Mouse (Mus musculus) right cerebral cortex, postnatal 4 days (tissue): ENCODE measurements around the gene Sdc4.

Experiments
- DNase-seq: peaks from one replicate; pipeline ENCODE4 v3.0.0-alpha.2; 2022

Sdc4 gene

DNA sequence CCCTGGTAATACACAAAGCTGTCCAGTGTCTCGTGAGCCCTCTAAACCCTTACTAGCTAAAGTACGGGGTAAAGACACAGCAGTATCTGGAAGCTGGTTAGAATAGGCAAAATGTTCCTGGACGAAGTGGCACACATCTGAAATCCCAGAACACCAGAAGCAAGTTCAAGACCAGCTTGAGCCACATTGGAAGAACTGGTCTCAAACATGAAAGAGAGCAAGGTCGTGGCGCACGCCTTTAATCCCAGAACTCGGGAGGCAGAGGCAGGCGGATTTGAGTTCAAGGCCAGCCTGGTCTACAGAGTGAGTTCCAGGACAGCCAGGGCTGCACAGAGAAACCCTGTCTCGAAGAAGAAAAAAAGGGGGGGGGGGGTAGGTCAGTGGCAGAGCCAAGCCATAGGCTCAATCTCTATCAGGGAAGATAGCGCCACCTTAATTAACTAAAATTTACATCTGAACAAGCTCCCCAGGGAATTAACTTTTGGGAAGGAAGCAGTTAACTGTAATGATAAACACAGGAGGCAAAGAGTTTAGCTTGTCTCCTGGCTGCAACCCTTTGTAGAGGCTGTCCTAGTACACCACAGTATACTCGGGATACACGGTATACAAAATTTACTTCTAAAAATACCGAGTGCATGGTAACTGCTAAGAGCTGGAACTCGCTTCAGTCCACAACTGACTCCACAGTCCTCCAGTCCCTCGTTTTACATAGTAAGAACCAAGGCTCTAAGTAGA, 13.6 kb downstream of the Sdc4 start:
- DNase-seq, result no peak

DNA sequence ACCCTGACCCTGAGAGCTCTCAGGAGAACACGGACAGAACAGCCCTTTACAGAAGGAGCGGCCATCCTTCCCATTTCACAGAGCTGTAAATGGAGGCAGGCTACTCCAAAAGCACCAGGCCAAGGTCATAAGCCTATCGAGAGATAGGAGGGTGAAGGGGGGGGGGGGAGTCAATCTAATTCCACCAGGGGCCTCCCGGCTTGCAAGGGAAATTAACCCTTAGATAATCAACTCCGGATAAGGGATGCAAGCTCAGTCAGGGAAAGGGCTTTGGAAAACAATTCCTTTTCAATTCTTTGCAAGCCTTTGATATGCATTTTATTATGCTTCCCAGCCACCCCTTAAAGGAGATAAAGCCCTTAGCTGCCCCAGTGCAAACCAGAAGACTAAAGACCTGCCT, 15.2 kb downstream of the Sdc4 start:
- DNase-seq, result no peak

DNA sequence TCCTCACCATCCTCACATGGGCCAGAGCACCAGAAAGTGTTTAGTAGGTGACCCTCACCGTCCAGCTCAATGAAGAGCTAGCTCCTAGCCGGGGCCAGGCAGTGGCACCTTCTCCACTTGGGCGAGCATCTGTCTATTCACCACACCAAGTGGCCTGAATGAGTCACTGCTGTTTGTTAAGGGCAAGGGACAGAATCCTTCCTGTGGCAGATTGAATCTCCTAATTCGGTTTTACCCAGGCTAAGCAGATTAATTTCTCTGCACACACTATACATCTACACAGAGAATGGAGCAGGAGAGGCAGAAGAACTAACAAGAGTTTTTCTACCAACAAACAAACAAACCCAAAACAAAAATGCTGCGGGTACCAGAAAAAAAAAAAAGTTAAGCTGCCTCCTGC, 16.7 kb downstream of the Sdc4 start:
- no peak for DNase-seq

DNA sequence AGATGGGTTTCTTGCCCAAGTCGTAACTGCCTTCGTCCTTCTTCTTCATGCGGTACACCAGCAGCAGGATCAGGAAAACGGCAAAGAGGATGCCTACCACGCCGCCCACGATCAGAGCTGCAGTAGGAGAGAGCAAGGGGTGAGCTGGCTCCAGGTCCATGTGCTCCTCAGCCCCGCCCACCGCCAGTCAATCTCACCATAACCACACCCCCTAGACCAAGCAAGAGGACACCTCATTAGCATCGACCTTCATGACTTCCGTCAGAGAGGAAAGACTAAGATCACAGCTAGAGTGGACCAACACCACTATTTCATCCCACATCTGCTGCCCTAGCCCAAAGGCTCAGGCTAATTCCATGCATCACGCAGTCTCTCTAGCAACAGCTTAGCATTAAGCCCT, 17.6 kb downstream of the Sdc4 start:
- DNase-seq, result no peak

DNA sequence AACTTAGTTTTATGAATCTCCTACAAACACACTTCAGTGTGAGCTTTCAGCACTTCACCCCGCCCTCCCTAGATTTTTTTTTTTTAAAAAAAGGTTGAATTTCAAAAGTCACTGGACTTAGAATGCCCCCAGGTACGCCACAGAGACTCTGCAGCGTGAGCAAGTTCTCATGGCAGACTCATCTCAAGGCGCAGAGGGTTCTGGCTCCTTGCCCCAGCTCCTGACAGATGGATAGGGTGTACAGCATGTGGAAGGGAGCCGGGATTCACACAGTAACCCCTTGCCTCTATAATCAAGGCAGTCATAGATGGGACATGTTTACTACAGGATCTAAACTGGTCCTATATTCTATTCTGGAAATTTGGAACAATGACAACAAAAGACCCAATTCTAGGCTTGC, 18.3 kb downstream of the Sdc4 start:
- DNase-seq, result no peak

DNA sequence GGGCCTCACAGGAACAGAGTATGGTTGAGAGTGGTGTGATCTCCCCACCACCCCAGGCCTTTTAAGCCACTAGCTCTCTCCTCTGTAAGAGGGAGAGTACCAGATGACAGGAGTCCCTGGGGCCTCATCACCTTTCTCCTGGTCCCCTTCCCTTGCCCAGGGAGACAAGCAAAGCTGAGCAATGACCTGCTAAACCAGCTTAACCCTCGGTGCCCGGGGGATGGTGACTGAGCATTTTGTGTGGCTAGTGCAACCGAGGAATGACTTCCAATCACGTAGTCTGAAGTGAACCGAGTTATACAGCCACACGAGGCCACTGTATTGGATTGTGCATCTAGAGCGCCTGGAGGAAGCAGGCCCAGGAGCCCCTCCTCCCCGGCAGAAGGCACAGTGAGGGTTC, 19.3 kb downstream of the Sdc4 start:
- DNase-seq, result no peak

DNA sequence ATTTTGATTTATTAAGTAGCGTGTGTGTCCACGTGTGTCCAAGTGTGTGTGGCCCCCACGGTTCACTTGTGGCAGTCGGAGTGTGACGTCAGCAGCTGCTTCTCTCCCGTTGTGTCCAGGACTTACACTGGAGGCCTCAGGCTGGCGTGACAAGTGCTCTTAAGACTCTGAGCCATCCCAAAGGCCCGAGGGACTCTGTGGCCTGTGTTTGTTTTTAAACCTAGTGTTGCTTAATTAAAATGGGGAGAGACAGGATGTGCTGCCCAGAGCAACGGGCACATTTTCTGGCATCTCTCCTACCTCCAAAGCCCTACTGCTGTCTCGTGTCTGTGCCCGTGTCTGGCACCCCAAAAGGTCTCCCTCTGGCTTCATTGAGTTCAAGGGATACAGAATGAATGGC, 20.2 kb downstream of the Sdc4 start:
- no peak for DNase-seq

DNA sequence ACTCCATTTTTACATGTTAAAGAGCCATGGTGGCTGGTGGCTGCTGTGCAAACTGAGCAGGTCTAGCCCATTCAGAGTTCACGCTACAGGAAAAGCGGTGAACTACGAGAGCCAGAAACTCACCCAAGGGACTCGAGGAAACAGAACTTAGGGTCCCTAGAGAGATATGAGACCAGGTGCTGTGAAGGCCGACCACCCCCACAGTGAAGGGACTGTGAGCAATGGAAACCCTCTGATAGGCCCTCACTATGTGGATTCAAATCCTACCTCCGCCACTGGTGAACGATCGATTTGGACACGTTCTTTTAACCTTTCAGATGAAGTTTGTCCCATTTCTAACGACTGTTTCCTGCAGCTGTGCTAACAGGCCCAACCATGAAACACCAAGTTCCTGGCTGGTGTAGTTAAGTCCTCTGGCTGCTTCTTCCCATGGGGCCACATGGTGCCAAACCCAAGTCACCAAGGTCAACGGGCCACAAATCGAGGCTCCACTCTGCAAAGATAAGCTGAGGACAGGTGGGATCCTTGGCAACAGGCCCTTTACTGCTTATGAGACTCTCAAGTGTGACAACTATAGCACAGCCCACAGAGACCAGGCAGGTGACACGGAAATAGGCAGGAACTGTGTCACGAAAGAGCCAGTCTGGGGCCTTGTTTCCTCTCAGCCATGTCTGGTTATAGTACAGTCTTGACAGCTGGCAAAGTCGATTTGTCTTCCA, 20.9 kb downstream of the Sdc4 start:
- no peak for DNase-seq

DNA sequence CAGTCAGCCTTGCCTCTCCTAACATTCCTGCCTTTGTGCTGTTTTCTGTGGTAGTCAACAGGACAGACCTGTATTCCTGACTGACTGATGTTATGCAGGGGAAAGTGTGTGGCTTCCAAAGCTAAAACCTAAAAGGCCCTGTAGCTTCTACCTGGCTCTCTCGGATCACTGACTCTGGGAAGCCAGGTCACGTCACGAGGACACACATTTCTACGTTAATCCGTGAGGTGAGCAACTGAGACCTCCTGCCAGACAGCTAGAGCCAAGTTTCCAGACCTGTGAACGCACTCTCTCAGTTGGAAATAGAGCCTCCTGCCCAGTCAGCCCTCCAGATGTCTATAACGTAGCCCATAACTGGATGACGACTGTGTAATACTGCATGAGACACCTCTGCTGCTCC, 21.7 kb downstream of the Sdc4 start:
- DNase-seq, result no peak

DNA sequence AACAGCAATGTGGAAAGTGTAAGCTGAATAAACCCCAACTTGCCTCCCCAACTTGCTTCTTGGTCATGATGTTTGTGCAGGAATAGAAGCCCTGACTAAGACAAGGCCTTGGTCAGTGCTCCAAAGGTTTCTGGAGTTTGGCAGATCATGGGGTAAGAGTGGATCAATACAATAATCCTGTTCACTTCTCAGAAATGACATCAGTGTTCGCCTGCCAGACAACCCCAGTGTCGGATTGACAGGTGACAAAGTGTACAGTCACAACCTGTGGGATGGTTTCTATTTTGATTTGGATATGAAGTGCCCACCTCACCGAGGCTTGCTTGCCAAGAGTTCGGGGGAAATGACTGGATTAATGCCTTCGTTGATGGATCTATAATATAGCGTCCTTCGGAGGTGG, 22.4 kb downstream of the Sdc4 start:
- no peak for DNase-seq

DNA sequence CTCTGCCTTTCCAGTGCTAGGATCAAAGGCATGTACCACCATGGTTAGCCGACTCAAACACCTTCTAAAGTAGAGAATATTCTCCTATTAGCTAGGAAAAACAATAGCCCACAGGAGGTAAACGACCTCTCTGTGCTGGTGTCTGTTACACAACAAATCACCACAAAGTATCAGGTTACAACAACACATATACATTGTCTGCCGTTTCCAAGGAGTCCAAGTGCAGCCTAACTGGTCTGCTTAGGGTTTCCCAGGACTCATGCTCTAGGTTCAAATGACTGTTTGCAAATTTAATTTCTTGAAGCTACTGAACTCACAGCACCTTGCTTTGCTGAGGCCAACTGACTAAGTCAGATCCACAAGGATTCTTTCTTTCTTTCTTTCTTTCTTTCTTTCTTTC, 24.2 kb downstream of the Sdc4 start:
- no peak for DNase-seq

DNA sequence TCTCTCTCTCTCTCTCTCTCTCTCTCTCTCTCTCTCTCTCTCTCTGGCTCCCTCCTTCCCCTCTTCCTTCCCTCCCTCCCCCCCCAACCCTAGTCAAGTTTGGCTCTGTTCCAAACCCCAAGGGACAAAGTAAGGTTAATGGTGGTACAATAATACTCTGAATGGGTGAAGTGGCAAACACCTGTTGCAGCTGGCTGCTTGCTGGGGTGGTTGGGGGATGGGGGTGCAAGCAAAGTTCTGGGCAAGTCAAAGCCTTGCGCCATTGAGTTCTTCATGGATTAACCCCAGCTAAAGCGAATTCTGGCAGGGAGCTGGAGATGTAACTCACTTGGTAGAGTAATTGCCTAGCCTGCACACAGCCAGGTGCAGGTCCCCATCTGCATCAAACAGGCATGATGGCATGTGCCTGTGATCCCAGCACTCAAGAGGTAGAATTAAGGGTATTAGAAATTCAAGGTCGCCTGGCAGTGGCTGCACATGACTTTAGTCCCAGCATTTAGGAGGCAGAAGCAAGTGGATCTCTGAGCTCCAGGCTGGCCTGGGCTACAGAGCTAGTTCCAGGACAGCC, 25.3 kb downstream of the Sdc4 start:
- DNase-seq, result no peak

DNA sequence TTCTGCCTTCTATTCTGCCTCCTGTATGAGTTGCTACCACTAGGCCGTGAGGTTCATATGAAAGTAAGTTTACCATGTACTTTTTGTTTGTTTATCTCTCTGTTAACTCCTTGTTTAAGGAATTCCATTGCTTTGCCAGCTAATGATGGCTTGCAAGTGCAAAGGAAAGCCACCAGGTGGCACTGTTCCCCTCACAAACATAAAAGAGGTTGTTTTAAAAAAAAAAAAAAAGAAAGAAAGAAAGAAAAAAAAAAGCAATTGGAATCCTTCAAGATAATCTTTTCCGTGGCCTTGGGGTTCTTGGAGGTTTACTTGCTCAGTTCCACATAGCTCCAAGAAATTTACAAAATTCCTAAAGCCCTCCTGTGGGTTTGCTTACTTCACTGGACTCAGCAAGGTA, 26.5 kb downstream of the Sdc4 start:
- peak; percentile 61 for DNase-seq

DNA sequence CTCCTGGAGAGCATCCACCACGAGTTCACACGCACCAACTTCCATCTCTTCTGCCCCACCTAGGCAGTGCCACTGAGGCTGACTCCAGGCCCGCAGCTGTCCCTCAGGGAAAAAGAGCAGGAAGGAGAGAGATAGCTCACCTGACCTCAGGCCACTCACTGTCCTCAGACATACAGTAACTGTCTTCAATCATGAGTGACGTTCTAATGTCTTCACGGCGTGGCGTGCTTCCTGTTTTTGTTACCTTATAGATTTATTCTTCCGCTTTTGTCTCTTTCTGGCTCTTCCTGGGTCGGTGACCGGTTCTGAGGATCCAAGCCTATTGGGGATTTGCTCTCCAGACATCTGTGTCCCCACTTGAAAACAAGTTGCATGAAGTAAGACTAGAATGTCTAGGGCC, 29.1 kb downstream of the Sdc4 start:
- DNase-seq, result no peak

DNA sequence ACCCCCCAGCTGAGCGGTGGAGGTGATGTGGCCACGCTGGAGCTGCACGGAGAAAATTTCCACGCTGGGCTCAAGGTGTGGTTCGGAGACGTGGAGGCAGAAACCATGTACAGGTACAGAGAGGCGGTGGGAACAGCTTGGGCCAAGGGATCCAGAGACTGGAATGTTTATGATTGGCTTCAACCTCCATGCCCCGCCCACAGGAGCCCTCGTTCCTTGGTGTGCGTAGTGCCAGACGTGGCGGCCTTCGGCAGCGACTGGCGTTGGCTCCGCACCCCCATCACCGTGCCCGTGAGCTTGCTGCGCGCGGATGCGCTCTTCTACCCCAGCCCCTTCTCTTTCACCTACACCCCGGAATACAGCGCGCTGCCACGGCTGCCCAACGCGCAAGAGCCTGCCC, 29.5 kb downstream of the Sdc4 start:
- DNase-seq, result no peak

DNA sequence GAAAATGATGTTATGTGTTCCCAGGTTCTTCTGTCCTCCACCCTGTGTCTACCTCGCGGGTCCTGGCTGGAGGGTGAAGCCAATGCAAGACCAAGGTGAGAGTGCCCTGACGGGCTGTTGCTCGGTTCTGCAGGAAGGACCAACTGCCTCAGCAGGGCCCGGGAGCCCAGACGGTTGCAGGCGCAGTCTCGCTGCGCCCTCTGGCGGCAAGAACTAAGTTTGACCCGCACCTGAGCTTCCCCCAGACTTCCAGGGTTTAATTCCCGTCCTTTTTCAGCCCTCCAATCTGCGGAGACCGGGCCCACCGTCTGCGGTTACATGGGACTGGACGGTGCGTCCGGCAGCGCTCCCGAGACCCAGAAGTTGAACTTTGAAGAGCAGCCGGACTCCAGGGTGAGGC, 36.0 kb downstream of the Sdc4 start:
- DNase-seq, result peak; percentile 79

DNA sequence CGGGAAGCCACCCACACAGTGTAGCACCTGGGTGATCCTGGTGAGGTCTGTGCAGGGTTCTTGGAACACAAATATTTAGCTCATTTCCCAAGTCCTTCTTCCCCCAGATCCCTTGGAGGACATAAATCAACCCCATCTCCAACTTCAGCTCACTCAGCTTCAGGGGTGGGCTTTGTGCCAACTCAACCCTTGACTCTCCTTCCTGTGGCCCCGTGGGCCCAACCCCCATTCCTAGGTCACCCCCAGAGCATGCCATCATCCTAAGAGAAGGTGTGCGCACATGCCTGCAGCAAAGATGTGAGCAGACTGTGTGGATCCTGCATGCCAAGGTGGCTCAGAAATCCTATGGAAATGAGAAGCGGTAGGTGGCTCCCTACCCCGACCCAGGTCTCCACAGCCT, 38.2 kb downstream of the Sdc4 start:
- no peak for DNase-seq

DNA sequence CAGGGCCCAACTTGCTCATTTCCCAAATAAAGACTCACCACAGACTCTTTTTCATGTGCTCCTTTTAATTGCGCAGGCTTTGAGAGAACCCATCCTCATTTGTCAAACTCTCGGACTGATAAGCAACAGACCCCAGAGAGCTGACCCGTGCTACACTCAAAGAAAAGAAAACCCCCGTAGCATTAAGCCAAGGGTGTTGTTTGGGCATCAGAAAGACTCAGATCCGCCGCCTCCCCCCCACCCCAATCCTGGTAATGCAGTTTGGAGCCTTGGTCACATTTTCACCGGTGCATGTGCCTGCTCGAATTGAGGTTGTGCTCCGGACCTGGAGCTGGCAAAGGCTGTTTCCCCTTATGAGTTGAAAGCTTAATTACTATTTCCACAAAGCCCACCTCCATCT, 38.6 kb downstream of the Sdc4 start, which contains the start of gene Matn4:
TSS of gene Matn4 (minus strand) at position 101 of the 400 bp plus-strand sequence.
- no peak for DNase-seq

DNA sequence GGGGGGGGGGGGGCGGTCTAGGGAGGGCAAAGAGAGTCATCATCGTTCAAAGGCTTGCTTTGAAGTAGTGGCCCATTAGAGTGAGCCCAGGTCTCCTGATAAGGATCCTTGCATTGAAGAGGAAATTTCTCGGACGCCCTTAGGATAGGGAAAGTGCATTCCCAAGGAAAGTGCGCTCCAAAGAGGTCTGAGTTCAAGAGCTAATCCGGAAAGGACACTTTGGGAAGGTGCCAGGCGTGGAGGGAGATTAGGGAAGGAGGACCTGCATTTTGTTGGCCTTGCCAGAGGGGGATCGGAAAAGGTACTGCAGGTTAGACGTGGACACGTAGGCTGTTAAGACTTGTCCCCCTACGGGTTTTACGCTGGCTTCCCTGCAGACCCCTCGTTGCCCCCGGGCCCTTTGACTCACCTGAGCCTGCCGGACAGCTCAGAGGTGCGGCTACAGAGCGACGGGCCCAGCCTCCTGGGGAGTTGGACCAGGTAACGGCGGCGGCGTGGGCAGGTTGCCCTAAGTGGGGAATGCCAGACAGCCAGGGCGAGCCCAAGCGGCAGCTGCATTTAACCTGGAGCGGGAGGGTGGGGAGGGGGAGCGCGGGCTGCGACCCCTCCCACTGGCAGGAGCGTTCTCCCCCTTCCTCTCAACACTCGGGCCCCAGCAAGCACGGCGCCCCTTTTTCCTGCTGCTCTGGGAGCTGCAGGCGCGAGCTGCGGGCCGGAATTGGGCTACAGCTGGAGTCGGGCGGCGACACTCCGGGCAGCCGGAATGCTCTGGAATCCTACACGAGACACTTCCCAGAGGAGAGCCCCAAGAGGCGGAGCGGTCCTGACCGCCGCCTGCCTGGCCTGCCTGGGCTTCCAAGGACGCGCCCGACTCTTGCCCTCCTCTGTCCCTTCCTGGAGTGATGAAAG, 39.4 kb downstream of the Sdc4 start:
- no peak for DNase-seq

DNA sequence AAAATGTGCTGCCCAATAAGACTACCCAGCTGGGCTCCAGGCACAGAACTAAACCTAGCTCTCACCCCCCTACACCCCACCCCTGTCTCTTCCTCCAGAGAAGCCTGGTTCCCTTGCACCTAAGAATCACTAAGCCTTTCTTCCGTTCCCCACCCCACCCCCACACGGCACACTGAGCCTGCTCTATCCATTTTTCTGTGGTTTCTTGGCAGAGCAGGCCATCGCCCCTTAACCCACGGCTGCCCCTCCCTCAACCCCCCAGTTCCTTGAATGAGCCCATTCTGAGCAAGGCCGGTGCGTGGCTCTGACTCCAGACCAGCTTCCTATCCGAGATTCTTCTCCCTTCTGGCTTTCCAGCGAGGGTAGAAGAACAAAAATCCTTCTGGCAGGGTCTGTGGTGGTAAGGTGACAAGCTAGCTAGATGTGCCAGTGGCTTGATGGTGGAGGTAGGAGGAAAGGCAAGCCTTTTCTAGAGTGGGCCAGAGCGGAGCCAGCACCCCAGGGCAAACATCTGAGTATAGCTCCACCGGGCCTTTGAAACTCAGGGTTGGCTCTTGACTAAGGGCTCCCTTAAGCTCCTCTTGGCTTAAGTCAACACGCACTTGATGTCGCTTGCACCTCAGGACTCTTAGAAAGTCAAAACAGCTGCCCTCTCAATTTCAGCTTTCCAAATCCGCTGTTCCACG, 40.1 kb downstream of the Sdc4 start:
- DNase-seq, result peak; percentile 49

DNA sequence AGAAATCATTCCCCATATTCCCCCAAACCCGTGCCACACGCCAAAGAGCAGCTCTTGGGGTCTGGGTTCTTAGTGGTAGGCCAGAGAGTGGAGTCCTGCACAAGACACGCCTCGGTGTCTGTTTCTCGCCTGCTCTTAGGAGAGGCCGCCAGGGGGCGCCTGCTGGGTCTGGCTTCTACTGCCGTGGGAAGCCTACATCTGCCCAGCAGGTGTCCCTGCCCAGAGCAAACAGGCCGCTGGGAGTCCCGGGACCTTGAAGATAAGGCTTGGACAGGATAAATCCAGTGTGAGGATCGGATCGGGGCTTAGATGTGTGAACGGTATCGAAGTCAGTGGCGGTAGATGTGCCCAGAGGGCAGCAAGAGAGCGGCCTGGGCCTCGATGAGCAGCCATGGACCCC, 40.8 kb downstream of the Sdc4 start, which contains the start of gene Rbpjl:
TSS of gene Rbpjl (plus strand) at position 236 of the 400 bp plus-strand sequence.
- peak; percentile 68 for DNase-seq

DNA sequence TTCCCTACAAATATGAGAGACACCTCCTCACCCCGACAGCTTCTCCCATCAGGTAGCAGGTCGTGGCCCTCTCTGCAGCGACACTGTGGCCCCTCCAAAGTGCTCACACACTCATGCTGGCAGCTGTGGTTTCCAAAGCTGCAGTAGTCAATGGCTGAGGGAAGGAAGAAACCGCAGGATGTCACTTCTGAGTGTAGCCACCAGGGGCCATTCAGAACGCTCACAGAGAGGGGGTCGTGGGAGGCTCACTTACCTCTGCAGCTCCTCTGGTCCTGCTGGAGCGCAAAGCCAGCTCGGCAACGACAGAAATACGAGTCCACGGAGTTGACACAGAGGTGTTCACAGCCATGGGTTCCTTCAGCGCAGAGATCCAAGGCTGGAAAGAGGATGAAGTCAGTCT, 46.8 kb downstream of the Sdc4 start:
- no peak for DNase-seq

DNA sequence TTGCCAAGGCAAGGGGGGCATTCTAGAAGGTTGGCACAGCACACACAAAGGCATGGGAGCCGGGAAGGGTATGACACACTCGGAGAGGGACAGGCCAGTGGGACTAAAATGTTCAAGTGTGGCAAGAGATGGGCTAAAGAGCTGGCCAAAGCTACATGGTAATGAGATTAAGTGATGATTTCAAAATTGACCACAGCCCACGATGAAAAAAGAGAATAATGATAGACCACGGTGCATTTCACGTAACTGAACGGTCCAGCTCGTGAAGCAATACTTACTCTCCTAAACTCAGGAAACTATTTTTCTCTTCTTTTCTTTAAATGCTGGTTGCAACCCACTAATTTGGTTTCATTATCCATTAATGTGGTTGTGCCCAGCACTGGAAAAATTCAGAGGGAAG, 47.6 kb downstream of the Sdc4 start:
- DNase-seq, result no peak
